Mouse (Mus musculus) brain, embryonic 14.5 days (tissue): Measurements from ENCODE around the gene Ttll11.

Experiments used
- CTCF ChIP-seq: fragments of 200-500 bp; IDR thresholded peaks from 2 replicates; pipeline ENCODE4 v1.5.1; 2012; ENCODE audit warnings: inconsistent platforms, mild to moderate bottlenecking, moderate library complexity, borderline replicate concordance; ENCODE audit not compliant: insufficient read depth, insufficient read length; ENCODE audit errors: extremely low read depth
- POLR2A ChIP-seq: fragments of 200-500 bp; IDR thresholded peaks from 2 replicates; pipeline ENCODE4 v1.6.1; 2012; ENCODE audit warnings: mild to moderate bottlenecking, inconsistent platforms, borderline replicate concordance; ENCODE audit not compliant: poor library complexity, insufficient read depth, insufficient read length, severe bottlenecking; ENCODE audit errors: extremely low read depth

DNA sequence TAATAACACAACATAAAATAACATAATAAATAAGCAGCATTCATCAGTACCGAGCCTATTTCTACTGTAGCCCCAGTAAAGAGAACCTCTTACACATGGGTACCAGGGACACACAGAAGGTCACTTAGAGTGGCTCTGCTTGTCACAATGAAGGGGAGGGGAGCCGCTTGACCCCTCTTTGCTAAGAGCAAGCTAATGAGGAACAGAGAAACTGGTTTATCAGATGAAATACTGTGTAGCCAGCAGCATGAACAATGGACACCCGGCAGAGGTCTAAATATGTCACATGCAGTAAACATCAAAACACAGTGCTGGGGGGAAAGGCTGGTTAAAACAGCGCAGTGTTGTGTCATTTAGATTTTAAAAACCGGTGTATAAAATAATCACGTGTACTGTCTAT lies 121.4 kb downstream of the Ttll11 start:
- TF ChIP-seq POLR2A (no peak), CTCF (no peak)
